Mouse (Mus musculus): ENCODE results near the gene Bloc1s4. TPM values are rescaled to one million over a fixed set of nuclear protein-coding genes. Genes with fewer than 3 reads are reported as not detected.

Bloc1s4 gene
- total RNA-seq, 2 experiments from 2014 or later = 31.7 to 32.5 TPM

DNA sequence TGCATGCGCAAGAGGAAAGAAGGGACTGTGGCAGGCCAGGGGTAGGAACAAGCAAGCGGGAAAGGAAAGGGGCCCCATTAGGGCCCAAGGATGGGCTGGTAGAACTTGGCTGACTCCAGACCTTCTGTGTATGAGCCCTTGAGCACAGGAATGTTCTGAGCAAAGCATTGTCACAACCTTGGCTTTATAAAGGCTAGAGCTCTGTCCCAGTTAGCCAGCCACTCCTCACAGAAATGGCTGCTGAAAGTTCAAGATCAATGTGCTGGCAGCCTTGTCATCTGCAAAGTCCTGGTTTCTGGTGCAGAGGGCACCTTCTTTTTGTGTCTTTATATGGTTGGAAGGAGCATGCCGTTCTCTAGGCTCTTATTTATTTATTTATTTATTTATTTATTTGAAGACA, 28.8 kb downstream of the Bloc1s4 start:
- peak in 1 of 2 experiments; percentile 47 for DNase-seq

DNA sequence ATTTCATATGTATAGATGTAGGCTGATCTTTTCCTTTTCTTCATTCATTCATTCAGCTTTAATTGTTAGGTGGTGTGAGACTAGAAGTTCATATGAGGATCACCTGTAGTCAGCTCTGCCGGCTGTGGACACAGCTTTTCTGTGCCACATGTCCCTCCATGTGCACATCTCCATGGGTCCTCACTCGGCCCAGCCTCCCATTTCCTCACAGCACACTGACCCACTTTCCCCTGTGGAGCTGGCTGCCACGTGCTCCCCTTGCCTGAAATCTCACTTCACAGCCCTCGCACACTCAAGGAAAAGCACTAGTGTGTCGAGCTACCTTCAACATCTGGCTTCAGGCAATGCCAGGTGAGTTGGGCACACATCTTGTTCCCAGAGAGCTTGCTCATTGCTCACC, 29.3 kb downstream of the Bloc1s4 start:
- no peak for DNase-seq

DNA sequence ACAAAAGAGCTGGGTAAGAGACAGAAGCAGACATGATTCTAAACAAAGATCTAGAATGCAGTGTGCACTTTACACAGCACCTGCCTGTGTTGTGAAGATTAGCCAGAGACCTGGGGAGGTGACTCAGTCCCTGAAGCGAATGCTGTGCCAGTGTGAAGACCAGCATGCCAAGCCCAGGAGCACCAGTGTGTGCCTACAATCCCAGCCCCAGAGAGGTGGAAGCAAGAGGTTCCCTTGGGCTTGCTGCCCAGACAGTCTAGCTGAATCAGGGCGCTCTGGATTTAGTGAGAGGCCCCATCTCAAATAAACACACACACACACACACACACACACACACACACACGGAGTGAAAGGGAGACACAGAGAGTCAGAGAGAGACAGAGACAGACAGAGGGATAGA, 30.6 kb downstream of the Bloc1s4 start:
- no peak for DNase-seq

GRCm38 (mm10) chr5:36716816-36717215, 31.6 kb downstream of the Bloc1s4 start:
- DNase-seq = no peak

GRCm38 (mm10) chr5:36714832-36715231, 33.6 kb downstream of the Bloc1s4 start:
- no peak for DNase-seq

GRCm38 (mm10) chr5:36713693-36714092, 34.8 kb downstream of the Bloc1s4 start:
- DNase-seq = no peak

GRCm38 (mm10) chr5:36712553-36713534, 35.6 kb downstream of the Bloc1s4 start:
- DNase-seq = peak; percentile 95

GRCm38 (mm10) chr5:36711863-36712262, 36.6 kb downstream of the Bloc1s4 start:
- no peak for DNase-seq

DNA sequence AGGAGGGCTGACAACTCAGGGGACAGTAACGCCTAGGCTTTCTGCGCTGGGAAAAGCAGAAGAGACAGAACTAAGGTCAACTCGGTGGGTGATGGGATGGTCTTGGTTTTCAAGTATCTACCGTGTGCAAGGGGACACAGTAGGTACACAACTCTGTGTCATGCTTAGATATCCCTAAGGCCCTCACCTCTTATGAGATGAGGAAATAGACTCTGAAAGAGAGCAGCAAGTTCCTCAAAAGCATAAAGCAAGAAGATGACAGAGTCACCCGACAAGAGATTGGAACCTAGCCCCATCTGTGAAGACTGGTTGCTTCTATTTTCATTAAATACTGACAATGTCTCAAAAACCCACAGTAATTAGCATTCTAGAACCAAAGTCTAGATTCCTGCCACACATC, 42.7 kb downstream of the Bloc1s4 start:
- no peak for DNase-seq

GRCm38 (mm10) chr5:36705390-36705789, 43.1 kb downstream of the Bloc1s4 start:
- no peak for DNase-seq

GRCm38 (mm10) chr5:36704684-36705083, 43.8 kb downstream of the Bloc1s4 start:
- no peak for DNase-seq

GRCm38 (mm10) chr5:36700939-36701620, 47.4 kb downstream of the Bloc1s4 start:
- DNase-seq = no peak

- no peak for DNase-seq
These were observed 49.8 kb downstream of the Bloc1s4 start for GRCm38 (mm10) chr5:36698689-36699088.

- DNase-seq = no peak
These were observed 50.3 kb downstream of the Bloc1s4 start for GRCm38 (mm10) chr5:36698067-36698670.

Other genes starting within 250 kb of the Bloc1s4 start
- gene Tbc1d14, start 155.4 kb downstream of the Bloc1s4 start, total RNA-seq (2021) = 10 to 100 TPM; 41.5 to 44.9 TPM
- 10 to 100 TPM; 56.4 to 66.5 TPM for gene D5Ertd579e, start 52.6 kb downstream of the Bloc1s4 start, total RNA-seq (2021)
- gene Mrfap1, start 48.1 kb upstream of the Bloc1s4 start, total RNA-seq (2021) = 100 to 1,000 TPM; 671 to 795 TPM
- gene Man2b2, start 82.0 kb upstream of the Bloc1s4 start, total RNA-seq (2021) = 10 to 100 TPM; 51.1 to 52.1 TPM
- 1 to 10 TPM; 4.0 to 6.6 TPM for gene Ppp2r2c, start 119.9 kb upstream of the Bloc1s4 start, total RNA-seq (2021)
- 10 to 100 TPM; 29.2 to 74.8 TPM for gene Wfs1, start 240.6 kb upstream of the Bloc1s4 start, total RNA-seq (2021)